Mouse (Mus musculus) gonadal fat pad, adult 2 months (tissue): ENCODE data around the gene H3f3b. TPM values are rescaled to one million over a fixed set of nuclear protein-coding genes. Genes with fewer than 3 reads are reported as not detected.
"Not testable (repeated sequence)": the region's sequence is repeated elsewhere in the genome, so short reads cannot be mapped to it uniquely, and the experiment has no call there.

Experiments
- DNase-seq: peaks from one replicate; pipeline ENCODE4 v3.0.0-alpha.2; 2012; ENCODE audit warnings: low read depth
- polyA plus RNA-seq: library from polyadenylated mRNA; depleted of rRNA; stranded (reverse); fragments of >200 nt; gene quantifications from 2 replicates; pipeline ENCODE4 v1.2.3, GENCODE M21; 2012

The H3f3b gene
- polyA plus RNA-seq, 1 experiment, result 147 TPM

- no peak for DNase-seq
These were observed 6.2 kb downstream of the H3f3b start for GRCm38 (mm10) chr11:116021328-116022220.

DNA sequence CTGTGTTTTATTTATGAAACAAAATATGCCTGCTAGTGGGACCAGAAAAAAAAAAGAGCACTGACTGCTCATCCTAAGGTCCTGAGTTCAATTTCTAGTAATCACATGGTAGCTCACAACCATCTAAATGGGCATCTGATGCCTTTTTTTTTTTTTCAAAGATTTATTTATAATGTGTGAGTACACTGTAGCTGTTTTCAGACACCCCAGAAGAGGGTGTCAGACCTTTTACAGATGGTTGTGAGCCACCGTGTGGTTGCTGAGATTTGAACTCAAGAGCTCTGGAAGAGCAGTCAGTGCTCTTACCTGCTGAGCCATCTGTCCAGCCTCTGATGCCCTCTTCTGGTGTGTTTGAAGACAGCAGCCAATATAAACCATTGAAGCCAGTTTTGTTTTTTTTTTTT lies 7.2 kb downstream of the H3f3b start:
- no peak for DNase-seq

DNA sequence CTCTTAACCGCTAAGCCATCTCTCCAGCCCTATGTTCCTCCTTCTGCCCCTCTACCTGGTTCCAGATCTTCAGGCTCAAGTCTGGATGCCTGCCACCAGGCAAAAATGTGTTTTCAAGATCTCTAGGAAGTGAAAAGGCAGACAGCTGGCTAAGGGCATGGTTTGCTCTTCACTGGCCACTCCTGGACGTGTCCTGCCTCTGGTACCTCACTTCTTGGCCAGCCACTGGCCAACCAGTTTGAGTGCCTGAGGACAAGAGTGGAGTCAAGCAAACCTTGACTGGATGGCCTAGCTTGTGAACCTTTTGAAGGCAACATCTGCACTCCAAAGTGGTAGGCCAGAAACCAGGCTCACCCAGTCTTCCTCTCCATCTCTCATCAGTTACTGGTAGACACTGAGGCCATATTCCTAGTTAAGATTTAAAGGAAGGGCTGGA lies 7.8 kb downstream of the H3f3b start:
- no peak for DNase-seq

GRCm38 (mm10) chr11:116019360-116019791 lies 8.4 kb downstream of the H3f3b start:
- no peak for DNase-seq

DNA sequence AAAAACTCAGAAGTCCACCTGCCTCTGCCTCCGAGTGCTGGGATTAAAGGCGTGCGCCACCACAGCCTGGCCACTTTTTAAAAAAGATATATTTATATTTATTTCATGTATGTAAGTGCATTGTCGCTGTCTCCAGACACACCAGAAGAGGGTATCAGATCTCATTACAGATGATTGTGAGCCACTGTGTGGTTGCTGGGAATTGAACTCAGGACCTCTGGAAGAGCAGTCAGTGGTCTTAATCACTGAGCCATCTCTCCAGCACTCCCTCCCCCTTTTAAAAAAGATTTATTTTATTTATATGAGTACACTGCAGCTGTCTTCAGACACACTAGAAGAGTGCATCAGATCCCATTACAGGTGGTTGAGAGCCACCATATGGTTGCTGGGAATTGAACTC lies 8.9 kb downstream of the H3f3b start:
- DNase-seq, result not testable (repeated sequence)

DNA sequence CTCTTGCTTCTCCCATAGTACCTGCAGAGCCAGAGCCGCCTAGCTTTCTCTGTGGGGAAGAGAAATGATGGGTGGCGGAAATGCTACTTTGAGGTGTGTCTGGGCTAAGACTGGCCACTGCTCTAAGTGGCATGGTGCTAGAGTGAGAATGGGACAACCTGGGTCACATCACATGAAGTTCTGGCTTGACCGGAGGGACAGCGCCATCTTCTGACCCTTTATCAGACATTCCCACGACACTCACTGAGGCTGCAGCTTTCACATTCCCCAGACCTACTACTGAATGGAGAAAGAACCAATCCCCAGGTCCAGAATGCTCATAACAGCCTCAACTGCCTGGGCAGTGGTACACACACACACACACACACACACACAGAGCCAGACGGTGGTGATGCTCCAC lies 9.7 kb downstream of the H3f3b start:
- no peak for DNase-seq

DNA sequence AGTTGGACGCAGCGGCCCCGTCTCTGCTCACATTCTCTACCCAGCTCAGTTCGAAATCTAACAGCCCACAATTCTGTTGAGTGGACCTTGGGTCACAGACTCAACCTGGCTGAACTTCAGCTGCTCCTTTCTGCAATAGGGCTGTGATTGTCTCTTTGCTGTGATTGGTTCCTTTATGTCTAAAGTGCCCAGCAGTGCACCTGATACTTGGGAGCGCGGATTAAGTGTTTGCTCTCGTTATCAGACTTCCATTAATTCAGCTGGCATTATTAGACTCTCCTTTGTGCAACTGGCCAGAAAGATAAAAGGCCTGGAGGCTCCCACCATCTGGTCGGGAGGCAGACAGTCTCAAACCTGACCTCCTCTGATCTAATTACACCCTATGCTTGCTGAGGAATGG lies 12.9 kb downstream of the H3f3b start:
- DNase-seq, result no peak

GRCm38 (mm10) chr11:116012262-116012947 lies 15.4 kb downstream of the H3f3b start, which contains the start of gene Galk1:
Galk1 (minus strand) TSS chr11:116012719.
- no peak for DNase-seq

- no peak for DNase-seq
These were observed 16.1 kb downstream of the H3f3b start for GRCm38 (mm10) chr11:116011529-116012261.

GRCm38 (mm10) chr11:116010948-116011347 lies 16.8 kb downstream of the H3f3b start:
- no peak for DNase-seq

GRCm38 (mm10) chr11:116010146-116010545 lies 17.6 kb downstream of the H3f3b start:
- DNase-seq, result no peak

GRCm38 (mm10) chr11:116009661-116010060 lies 18.1 kb downstream of the H3f3b start:
- DNase-seq, result no peak

DNA sequence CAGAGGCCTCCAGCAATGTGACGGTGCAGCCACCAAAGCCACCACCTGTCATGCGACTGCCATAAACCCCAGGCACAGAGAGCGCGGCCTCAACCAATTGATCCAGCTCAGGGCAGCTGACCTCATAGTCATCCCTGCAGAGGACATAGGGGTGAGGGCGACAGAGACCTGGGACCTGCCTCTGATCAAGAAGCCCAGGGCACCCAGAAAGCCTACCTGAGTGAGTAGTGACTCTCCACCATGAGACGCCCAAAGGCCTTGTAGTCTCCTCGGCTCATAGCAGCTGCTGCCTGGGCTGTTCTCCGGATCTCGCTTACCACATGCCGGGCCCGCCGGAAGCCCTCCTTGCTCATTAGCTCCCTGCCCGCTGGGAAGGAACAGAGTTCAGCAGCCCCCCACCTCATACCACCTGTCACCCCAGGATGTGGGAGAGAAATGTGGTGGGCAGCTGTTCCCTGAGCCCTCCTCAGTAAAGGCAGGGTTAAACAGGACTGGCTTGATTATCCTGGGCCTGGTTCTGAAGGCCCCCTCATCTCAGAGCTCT lies 18.9 kb downstream of the H3f3b start:
- no peak for DNase-seq

DNA sequence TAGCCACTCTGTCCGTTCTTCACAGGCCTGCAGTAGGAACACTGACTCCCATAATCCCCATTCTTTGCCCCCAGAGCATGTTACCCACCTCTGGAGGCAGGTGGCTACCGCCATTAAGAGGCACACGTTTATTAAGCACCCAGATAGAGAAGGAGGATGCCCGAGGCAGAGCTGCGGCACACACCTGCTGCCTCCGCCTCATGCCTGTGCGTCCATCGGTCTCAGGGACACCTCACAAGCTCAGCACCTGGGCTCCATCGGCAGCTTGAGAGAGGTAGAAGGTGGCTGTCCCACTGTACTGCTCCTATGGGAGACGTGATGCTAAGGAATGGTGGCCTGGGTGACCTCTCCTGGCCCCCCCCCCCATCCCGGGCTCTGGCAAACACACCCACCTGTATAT lies 19.4 kb downstream of the H3f3b start:
- DNase-seq, result no peak

GRCm38 (mm10) chr11:116007095-116007850 lies 20.5 kb downstream of the H3f3b start:
- DNase-seq, result no peak

GRCm38 (mm10) chr11:116005701-116006419 lies 21.9 kb downstream of the H3f3b start:
- no peak for DNase-seq

- no peak for DNase-seq
These were observed 22.7 kb downstream of the H3f3b start for GRCm38 (mm10) chr11:116004840-116005700.

- DNase-seq, result no peak
These were observed 23.5 kb downstream of the H3f3b start for GRCm38 (mm10) chr11:116004186-116004823.

GRCm38 (mm10) chr11:116002894-116003293 lies 24.9 kb downstream of the H3f3b start:
- no peak for DNase-seq
